Comparison of ENCODE assay signal across 31 mouse cellular contexts in genomic region chr6:4030956-4031355, GRCm38 (mm10). TPM values are rescaled to one million over a fixed set of nuclear protein-coding genes. Genes with fewer than 3 reads are reported as not detected.
DNase-seq lines count a peak whose midpoint lies in the region; ATAC-seq and TF ChIP-seq lines count a peak whose summit lies in the region.
"Had no signal": no experiment of that assay in that cellular context is flagged by ENCODE, and none has a peak within 500 bp of the region (broad histone marks: within the 10 kb centered on the region; RNA-seq: fewer than 3 reads in every experiment).

No protein-coding gene starts in this region.

- no peak for TF ChIP-seq CTCF in lung, adult 2 months (IDR thresholded peaks at IDR 0.05; ENCODE audit: insufficient read depth, low read length)

- 58% methylated on average over 3 of the region's 3 CpGs for WGBS in lung, adult 2 months
- 84% methylated on average over 3 of the region's 3 CpGs for WGBS in intestine, embryonic 15.5 days
- WGBS in liver, embryonic 11.5 days: 77% methylated on average over 3 of the region's 3 CpGs

- H3K9me3 ChIP-seq in intestine, embryonic 15.5 days: no peaks in the 10 kb centered on the region
- H3K9me3 ChIP-seq in liver, embryonic 11.5 days (ENCODE audit: control insufficient read depth, low read length): no peaks in the 10 kb centered on the region
- H3K9me3 ChIP-seq: embryonic facial prominence, embryonic 12.5 days; forebrain, embryonic 12.5 days; G1E; hindbrain, embryonic 15.5 days; kidney, embryonic 15.5 days; lung, embryonic 15.5 days had no signal

- peak; percentile 1 for DNase-seq in lung, postnatal 36 days
- DNase-seq in lung, adult 2 months: no peak
- peak; percentile 83 for DNase-seq in Muller cell, postnatal 12 days (ENCODE audit: inconsistent ontology term)
- DNase-seq in adrenal gland, postnatal 25 days: peak; percentile 2
- DNase-seq in telencephalon, adult 2 months (ENCODE audit: low read depth, low spot score): peak; percentile 2
- no peak for DNase-seq in kidney, adult 11 months
- DNase-seq in liver, embryonic 11.5 days (ENCODE audit: low spot score): no peak
- DNase-seq: cerebellum, adult 11-12 months; gastrocnemius, postnatal 36 days; kidney, postnatal 36 days; lung, postnatal 4 days had no signal

- no peaks in the 10 kb centered on the region for H3K27me3 ChIP-seq in intestine, embryonic 15.5 days (replicated peaks)
- no peaks in the 10 kb centered on the region for H3K27me3 ChIP-seq in liver, embryonic 11.5 days (replicated peaks; ENCODE audit: control insufficient read depth, insufficient read depth, low read length)
- H3K27me3 ChIP-seq: embryonic facial prominence, embryonic 12.5 days; forebrain, embryonic 12.5 days; hindbrain, embryonic 15.5 days; kidney, embryonic 15.5 days; lung, embryonic 15.5 days had no signal

- no peak overlapping the region for H3K9ac ChIP-seq in intestine, embryonic 15.5 days
- no peak overlapping the region for H3K9ac ChIP-seq in liver, embryonic 11.5 days (ENCODE audit: low read depth, low read length)
- H3K9ac ChIP-seq: embryonic facial prominence, embryonic 12.5 days; forebrain, embryonic 12.5 days; hindbrain, embryonic 15.5 days; kidney, embryonic 15.5 days; liver, embryonic 14.5 days; lung, embryonic 15.5 days had no signal

- no peaks in the 10 kb centered on the region for H3K36me3 ChIP-seq in intestine, embryonic 15.5 days
- no peaks in the 10 kb centered on the region for H3K36me3 ChIP-seq in liver, embryonic 11.5 days (ENCODE audit: control insufficient read depth, insufficient read depth, low read length)
- H3K36me3 ChIP-seq: embryonic facial prominence, embryonic 12.5 days; forebrain, embryonic 12.5 days; G1E; hindbrain, embryonic 15.5 days; kidney, embryonic 15.5 days; lung, embryonic 15.5 days had no signal

- no peak overlapping the region for H3K4me3 ChIP-seq in lung, adult 2 months (replicated peaks; ENCODE audit: extremely low read depth, low read depth, low read length)
- H3K4me3 ChIP-seq in intestine, embryonic 15.5 days (replicated peaks): no peak overlapping the region
- no peak overlapping the region for H3K4me3 ChIP-seq in liver, embryonic 11.5 days (ENCODE audit: low read depth, low read length)
- H3K4me3 ChIP-seq: embryonic facial prominence, embryonic 12.5 days; forebrain, embryonic 12.5 days; hindbrain, embryonic 15.5 days; kidney, embryonic 15.5 days; lung, embryonic 15.5 days had no signal

- H3K27ac ChIP-seq in intestine, embryonic 15.5 days: no peak overlapping the region
- no peak overlapping the region for H3K27ac ChIP-seq in liver, embryonic 11.5 days (ENCODE audit: low read depth, low read length)
- H3K27ac ChIP-seq: embryonic facial prominence, embryonic 12.5 days; forebrain, embryonic 12.5 days; hindbrain, embryonic 15.5 days; kidney, embryonic 15.5 days; liver, embryonic 14.5 days; lung, embryonic 15.5 days; stomach, postnatal 0 days had no signal

- H3K4me1 ChIP-seq in lung, adult 2 months (ENCODE audit: control insufficient read depth, insufficient read depth, low read length): no peaks in the 10 kb centered on the region; the same call in 1 of the 2 replicates
- no peaks in the 10 kb centered on the region for H3K4me1 ChIP-seq in intestine, embryonic 15.5 days (replicated peaks)
- no peaks in the 10 kb centered on the region for H3K4me1 ChIP-seq in liver, embryonic 11.5 days (replicated peaks; ENCODE audit: control insufficient read depth, insufficient read depth, low read length)
- H3K4me1 ChIP-seq: embryonic facial prominence, embryonic 12.5 days; forebrain, embryonic 12.5 days; hindbrain, embryonic 15.5 days; kidney, embryonic 15.5 days; lung, embryonic 15.5 days had no signal

- no peak for TF ChIP-seq POLR2A in lung, adult 2 months (IDR thresholded peaks at IDR 0.05; ENCODE audit: borderline replicate concordance, extremely low read depth, low read depth, low read length)

- ATAC-seq in intestine, embryonic 15.5 days: no peak
- no peak for ATAC-seq in liver, embryonic 11.5 days (replicated peaks; ENCODE audit: low FRiP score)
- ATAC-seq: intestine, postnatal 0 days; midbrain, embryonic 16.5 days had no signal

- no peak overlapping the region for H3K4me2 ChIP-seq in intestine, embryonic 15.5 days (replicated peaks)
- no peak overlapping the region for H3K4me2 ChIP-seq in liver, embryonic 11.5 days
- H3K4me2 ChIP-seq: embryonic facial prominence, embryonic 12.5 days; forebrain, embryonic 12.5 days; hindbrain, embryonic 15.5 days; kidney, embryonic 15.5 days; lung, embryonic 15.5 days had no signal

RNA-seq across cellular contexts. Expression of gene Gng11, which starts 27.3 kb away (rescaled TPM):
- 33.3 and 37.2 TPM in 2 replicates for polyA plus RNA-seq in lung, adult 2 months (2012; rRNA removed)
- total RNA-seq in adrenal gland, postnatal 25 days (2021): 23.4 and 29.8 TPM in 2 replicates
- 76.9 and 86.9 TPM in 2 replicates for polyA plus RNA-seq in intestine, embryonic 15.5 days (2015; fragmentation: Nextera tagmentation; extraction: Ambion mirVana)
- polyA plus RNA-seq in liver, embryonic 11.5 days (2014; fragmentation: Nextera tagmentation; extraction: Ambion mirVana): 35.2 and 35.3 TPM in 2 replicates
- total RNA-seq: G1E had no signal
- polyA plus RNA-seq: G1E had no signal

RNA-seq across cellular contexts. Expression of gene Gngt1, which starts 37.4 kb away (rescaled TPM):
- polyA plus RNA-seq in lung, adult 2 months (2012; rRNA removed): not detected in 2 replicates
- total RNA-seq in adrenal gland, postnatal 25 days (2021): not detected in 2 replicates
- polyA plus RNA-seq in intestine, embryonic 15.5 days (2015; fragmentation: Nextera tagmentation; extraction: Ambion mirVana): not detected in 2 replicates
- polyA plus RNA-seq in liver, embryonic 11.5 days (2014; fragmentation: Nextera tagmentation; extraction: Ambion mirVana): not detected in 2 replicates
- total RNA-seq: gastrocnemius, adult 18-20 months; gastrocnemius, postnatal 36 days; hematopoietic stem cell, adult 5-6 weeks; left cerebral cortex, adult 18-20 months; left cerebral cortex, postnatal 36 days had no signal
- polyA plus RNA-seq: cortical plate, adult 2 months; embryonic facial prominence, embryonic 12.5 days; forebrain, embryonic 12.5 days; G1E; heart, embryonic 16.5 days; hindbrain, embryonic 15.5 days; intestine, postnatal 0 days; kidney, embryonic 15.5 days; limb, embryonic 14.5 days; lung, embryonic 15.5 days; midbrain, embryonic 16.5 days; neural tube, embryonic 14.5 days; small intestine, adult 2 months had no signal

RNA-seq across cellular contexts. Expression of gene Tfpi2, which starts 42.2 kb away (rescaled TPM):
- polyA plus RNA-seq in lung, adult 2 months (2012; rRNA removed): 1.2 and 1.7 TPM in 2 replicates
- total RNA-seq in adrenal gland, postnatal 25 days (2021): 4.1 and 6.0 TPM in 2 replicates
- polyA plus RNA-seq in intestine, embryonic 15.5 days (2015; fragmentation: Nextera tagmentation; extraction: Ambion mirVana): 11.2 and 12.0 TPM in 2 replicates
- 12.4 and 12.6 TPM in 2 replicates for polyA plus RNA-seq in liver, embryonic 11.5 days (2014; fragmentation: Nextera tagmentation; extraction: Ambion mirVana)
- total RNA-seq: G1E; hematopoietic stem cell, adult 5-6 weeks; left cerebral cortex, adult 18-20 months; left cerebral cortex, postnatal 36 days had no signal
- polyA plus RNA-seq: G1E had no signal

RNA-seq across cellular contexts. Expression of gene Bet1, which starts 55.8 kb away (rescaled TPM):
- polyA plus RNA-seq in lung, adult 2 months (2012; rRNA removed): 15.5 and 15.8 TPM in 2 replicates
- total RNA-seq in adrenal gland, postnatal 25 days (2021): 43.7 and 60.9 TPM in 2 replicates
- 76.4 and 86.8 TPM in 2 replicates for polyA plus RNA-seq in intestine, embryonic 15.5 days (2015; fragmentation: Nextera tagmentation; extraction: Ambion mirVana)
- polyA plus RNA-seq in liver, embryonic 11.5 days (2014; fragmentation: Nextera tagmentation; extraction: Ambion mirVana): 59.8 and 60.9 TPM in 2 replicates

Comparison
In these comparisons a context has a peak if more than half of its experiments do, and no peak if none do; other contexts are left out.
1. DNase-seq: peak in lung, postnatal 36 days (single experiment), Muller cell, postnatal 12 days (single experiment), adrenal gland, postnatal 25 days (single experiment) and telencephalon, adult 2 months (single experiment); none in lung, adult 2 months (single experiment), kidney, adult 11 months (single experiment) and liver, embryonic 11.5 days (single experiment).